Mouse (Mus musculus) lung, embryonic 16.5 days (tissue): ENCODE results near the gene Srpk2. TPM values are rescaled to one million over a fixed set of nuclear protein-coding genes. Genes with fewer than 3 reads are reported as not detected.
"Not testable (repeated sequence)": the region's sequence is repeated elsewhere in the genome, so short reads cannot be mapped to it uniquely, and the experiment has no call there.

Experiments
- ATAC-seq: fragments of 200-750 bp; cut with Nextera tagmentation; 2 replicates; pipeline ENCODE4 v1.8.0; 2017; ENCODE audit warnings: low read depth, mild to moderate bottlenecking, moderate library complexity
- H3K27ac ChIP-seq: fragments of 300-500 bp; sonication (generic); 2 replicates; pipeline ENCODE4 v1.5.1; 2014; ENCODE audit warnings: mild to moderate bottlenecking, control low read depth, low read length
- H3K27me3 ChIP-seq: fragments of 300-500 bp; sonication (generic); 2 replicates; pipeline ENCODE4 v1.6.1; 2014; ENCODE audit warnings: low read depth, low read length, mixed read lengths; ENCODE audit not compliant: control insufficient read depth, insufficient read depth
- H3K36me3 ChIP-seq: fragments of 300-500 bp; sonication (generic); 2 replicates; pipeline ENCODE4 v1.6.1; 2014; ENCODE audit warnings: low read length; ENCODE audit not compliant: control insufficient read depth, insufficient read depth
- H3K4me1 ChIP-seq: fragments of 300-500 bp; sonication (generic); replicated peaks from 2 replicates; pipeline ENCODE4 v1.6.1; 2014; ENCODE audit warnings: low read length, mixed read lengths; ENCODE audit not compliant: control insufficient read depth, insufficient read depth
- H3K4me2 ChIP-seq: fragments of 300-500 bp; sonication (generic); 2 replicates; pipeline ENCODE4 v1.6.1; 2014; ENCODE audit warnings: low read depth, low read length, control low read depth
- H3K4me3 ChIP-seq: fragments of 300-500 bp; sonication (generic); 2 replicates; pipeline ENCODE4 v1.5.1; 2014; ENCODE audit warnings: mild to moderate bottlenecking, low read length, control low read depth
- H3K9ac ChIP-seq: fragments of 300-500 bp; sonication (generic); 2 replicates; pipeline ENCODE4 v1.6.1; 2014; ENCODE audit warnings: low read length, control low read depth
- H3K9me3 ChIP-seq: fragments of 300-500 bp; sonication (generic); 2 replicates; pipeline ENCODE4 v1.6.1; 2016; ENCODE audit warnings: low read length; ENCODE audit not compliant: control insufficient read depth
- WGBS: fragments of 180-500 bp; shearing (Covaris S2); extraction: QIAGEN DNeasy Blood & Tissue Kit; methylation state at CpG from one replicate; pipeline ENCODE4 v1.1.7; 2014; 5-methylcytosine and 5-hydroxymethylcytosine counted together
- polyA plus RNA-seq: library from polyadenylated mRNA; unstranded; fragments of >200 nt; fragmentation: Nextera tagmentation; extraction: Ambion mirVana; gene quantifications from 2 replicates; pipeline ENCODE4 v1.2.1, GENCODE M21; 2015

Gene Srpk2
- polyA plus RNA-seq, 1 experiment from 2014 or later, result 43.7 TPM

GRCm38 (mm10) chr5:23599750-23600537 lies 84.5 kb downstream of the Srpk2 start:
- H3K4me3 ChIP-seq, result no peak overlapping the region
- H3K9me3 ChIP-seq, result no peaks in the 10 kb centered on the region
- H3K27me3 ChIP-seq, result no peaks in the 10 kb centered on the region
- WGBS, result 83% methylated on average over 5 of the region's 5 CpGs
- no peaks in the 10 kb centered on the region for H3K36me3 ChIP-seq
- no peak overlapping the region for H3K4me2 ChIP-seq
- no peak overlapping the region for H3K27ac ChIP-seq
- no peak overlapping the region for H3K9ac ChIP-seq
- no peak for ATAC-seq
- peaks cover 15% of the 10 kb centered on the region for H3K4me1 ChIP-seq

- ATAC-seq, result no peak
- Histone ChIP-seq H3K4me2 (no peak overlapping the region), H3K36me3 (no peaks in the 10 kb centered on the region), H3K27ac (no peak overlapping the region), H3K4me1 (peaks cover 15% of the 10 kb centered on the region), H3K4me3 (no peak overlapping the region), H3K9me3 (no peaks in the 10 kb centered on the region), H3K27me3 (no peaks in the 10 kb centered on the region), H3K9ac (no peak overlapping the region)
- WGBS, result 35% methylated on average over 3 of the region's 3 CpGs
Observed at GRCm38 (mm10) chr5:23599171-23599570, 85.2 kb downstream of the Srpk2 start.

GRCm38 (mm10) chr5:23598491-23598890 lies 85.9 kb downstream of the Srpk2 start:
- no peaks in the 10 kb centered on the region for H3K36me3 ChIP-seq
- H3K27me3 ChIP-seq, result no peaks in the 10 kb centered on the region
- H3K27ac ChIP-seq, result peak overlapping the region; percentile 22; the same call in 1 of the 2 replicates
- no peak overlapping the region for H3K4me3 ChIP-seq
- H3K9me3 ChIP-seq, result no peaks in the 10 kb centered on the region
- no peak overlapping the region for H3K4me2 ChIP-seq
- peaks cover 15% of the 10 kb centered on the region for H3K4me1 ChIP-seq
- 0 out of 2 replicates have a peak, but pooled peaks have one; percentile 17 for ATAC-seq
- 0 out of 2 replicates have a peak overlapping the region, but pooled peaks have one; percentile 20 for H3K9ac ChIP-seq
- WGBS, result 57% methylated on average over 12 of the region's 12 CpGs

GRCm38 (mm10) chr5:23597999-23598398 lies 86.4 kb downstream of the Srpk2 start:
- 47% methylated on average over 1 of the region's 1 CpGs for WGBS
- no peak for ATAC-seq
- Histone ChIP-seq H3K9me3 (no peaks in the 10 kb centered on the region), H3K27me3 (no peaks in the 10 kb centered on the region), H3K27ac (no peak overlapping the region), H3K4me3 (no peak overlapping the region), H3K9ac (no peak overlapping the region), H3K4me2 (no peak overlapping the region), H3K36me3 (no peaks in the 10 kb centered on the region), H3K4me1 (peaks cover 15% of the 10 kb centered on the region)

- Histone ChIP-seq H3K27me3 (no peaks in the 10 kb centered on the region), H3K4me3 (no peak overlapping the region), H3K4me1 (peaks cover 15% of the 10 kb centered on the region), H3K9ac (no peak overlapping the region), H3K27ac (no peak overlapping the region), H3K9me3 (no peaks in the 10 kb centered on the region), H3K4me2 (no peak overlapping the region), H3K36me3 (no peaks in the 10 kb centered on the region)
- 81% methylated on average over 8 of the region's 8 CpGs for WGBS
- ATAC-seq, result no peak
Observed at GRCm38 (mm10) chr5:23597260-23597864, 87.1 kb downstream of the Srpk2 start.

- no peak overlapping the region for H3K4me3 ChIP-seq
- H3K9me3 ChIP-seq, result no peaks in the 10 kb centered on the region
- WGBS, result 82% methylated on average over 5 of the region's 5 CpGs
- H3K4me1 ChIP-seq, result peaks cover 15% of the 10 kb centered on the region
- H3K27me3 ChIP-seq, result no peaks in the 10 kb centered on the region
- no peak overlapping the region for H3K27ac ChIP-seq
- no peak overlapping the region for H3K9ac ChIP-seq
- ATAC-seq, result no peak
- H3K4me2 ChIP-seq, result no peak overlapping the region
- H3K36me3 ChIP-seq, result no peaks in the 10 kb centered on the region
Observed at GRCm38 (mm10) chr5:23596326-23596965, 88.0 kb downstream of the Srpk2 start.

- H3K9me3 ChIP-seq, H3K36me3 ChIP-seq, H3K4me2 ChIP-seq, H3K27me3 ChIP-seq, H3K4me1 ChIP-seq, ATAC-seq, H3K27ac ChIP-seq, H3K4me3 ChIP-seq, H3K9ac ChIP-seq: not testable (repeated sequence)
- 79% methylated on average over 4 of the region's 5 CpGs for WGBS
Observed at GRCm38 (mm10) chr5:23590298-23590697, 94.1 kb downstream of the Srpk2 start.

- no peaks in the 10 kb centered on the region for H3K9me3 ChIP-seq
- H3K27ac ChIP-seq, result no peak overlapping the region
- no peak overlapping the region for H3K4me3 ChIP-seq
- H3K4me2 ChIP-seq, result no peak overlapping the region
- ATAC-seq, result no peak
- 69% methylated on average over 2 of the region's 2 CpGs for WGBS
- no peaks in the 10 kb centered on the region for H3K27me3 ChIP-seq
- no peak overlapping the region for H3K9ac ChIP-seq
- no peaks in the 10 kb centered on the region for H3K36me3 ChIP-seq
- no peaks in the 10 kb centered on the region for H3K4me1 ChIP-seq
Observed at GRCm38 (mm10) chr5:23587614-23588013, 96.8 kb downstream of the Srpk2 start.
